In genomic region chr3:30995899-30996687, GRCm38 (mm10) we compare ENCODE assay signal across 8 mouse cellular contexts. TPM values are rescaled to one million over a fixed set of nuclear protein-coding genes. Genes with fewer than 3 reads are reported as not detected.
DNase-seq lines count a peak whose midpoint lies in the region; ATAC-seq and TF ChIP-seq lines count a peak whose summit lies in the region.

No protein-coding gene starts in this region.

- H3K9ac ChIP-seq in heart, embryonic 14.5 days (ENCODE audit: low read length), result peak overlapping the region; percentile 92
- peak overlapping the region; percentile 97 for H3K9ac ChIP-seq in lung, embryonic 16.5 days (ENCODE audit: low read length)
- peak overlapping the region; percentile 91 for H3K9ac ChIP-seq in stomach, embryonic 16.5 days (ENCODE audit: low read length)

- no peaks in the 10 kb centered on the region for H3K27me3 ChIP-seq in heart, embryonic 14.5 days (ENCODE audit: control insufficient read depth, insufficient read depth, low read length)
- no peaks in the 10 kb centered on the region for H3K27me3 ChIP-seq in C2C12 (ENCODE audit: control insufficient read depth, insufficient read depth, insufficient read length)
- no peaks in the 10 kb centered on the region for H3K27me3 ChIP-seq in hindbrain, embryonic 10.5 days (ENCODE audit: insufficient read depth, poor library complexity, severe bottlenecking)
- H3K27me3 ChIP-seq in lung, embryonic 16.5 days (ENCODE audit: control insufficient read depth, insufficient read depth, low read depth, low read length), result no peaks in the 10 kb centered on the region
- no peaks in the 10 kb centered on the region for H3K27me3 ChIP-seq in stomach, embryonic 16.5 days (ENCODE audit: control insufficient read depth, insufficient read depth, low read length)

- H3K4me1 ChIP-seq in heart, embryonic 14.5 days (ENCODE audit: control insufficient read depth in 2 of 2, insufficient read depth in 2 of 2, low read length in 2 of 2), result peaks cover 4 to 25% of the 10 kb centered on the region in 2 experiments; a peak in 3 of 4 replicates
- peaks cover 32% of the 10 kb centered on the region for H3K4me1 ChIP-seq in hindbrain, embryonic 10.5 days (replicated peaks)
- peaks cover 24% of the 10 kb centered on the region for H3K4me1 ChIP-seq in lung, embryonic 16.5 days (replicated peaks; ENCODE audit: control insufficient read depth, insufficient read depth, low read length)
- peaks cover 28% of the 10 kb centered on the region for H3K4me1 ChIP-seq in stomach, embryonic 16.5 days (ENCODE audit: control insufficient read depth, insufficient read depth, low read length)

- peaks cover 56% of the 10 kb centered on the region for H3K79me2 ChIP-seq in C2C12 (ENCODE audit: control insufficient read depth, insufficient read depth)

- peak overlapping the region; percentile 93 to 96 for H3K4me3 ChIP-seq in heart, embryonic 14.5 days (ENCODE audit: control insufficient read depth in 1 of 2, insufficient read depth in 1 of 2, low read depth in 1 of 2, low read length in 2 of 2)
- peak overlapping the region; percentile 73 for H3K4me3 ChIP-seq in C2C12 (ENCODE audit: insufficient read depth, poor library complexity, severe bottlenecking)
- H3K4me3 ChIP-seq in hindbrain, embryonic 10.5 days, result peak overlapping the region; percentile 81
- H3K4me3 ChIP-seq in lung, embryonic 16.5 days (ENCODE audit: low read length), result peak overlapping the region; percentile 94
- H3K4me3 ChIP-seq in stomach, embryonic 16.5 days (replicated peaks; ENCODE audit: low read length), result peak overlapping the region; percentile 93

- peak overlapping the region; percentile 71 to 91 for H3K27ac ChIP-seq in heart, embryonic 14.5 days (replicated peaks in 1 of 2; ENCODE audit: control insufficient read depth in 1 of 2, insufficient read depth in 1 of 2, low read depth in 2 of 2, low read length in 2 of 2)
- H3K27ac ChIP-seq in hindbrain, embryonic 10.5 days, result peak overlapping the region; percentile 96
- H3K27ac ChIP-seq in lung, embryonic 16.5 days (ENCODE audit: low read length), result peak overlapping the region; percentile 83
- H3K27ac ChIP-seq in stomach, embryonic 16.5 days (ENCODE audit: low read length), result peak overlapping the region; percentile 82

- TF ChIP-seq CTCF in C2C12 (IDR thresholded peaks at IDR 0.05; ENCODE audit: control insufficient read depth, insufficient read depth, insufficient read length), result no peak

- under 1% methylated on average over 41 of the region's 49 CpGs for WGBS in heart, embryonic 14.5 days
- 1% methylated on average over 49 of the region's 49 CpGs for WGBS in hindbrain, embryonic 10.5 days
- under 1% methylated on average over 44 of the region's 49 CpGs for WGBS in lung, embryonic 16.5 days
- WGBS in stomach, embryonic 16.5 days, result under 1% methylated on average over 49 of the region's 49 CpGs

- H3K36me3 ChIP-seq in heart, embryonic 14.5 days (ENCODE audit: control insufficient read depth, insufficient read depth, low read length), result no peaks in the 10 kb centered on the region
- H3K36me3 ChIP-seq in C2C12 (ENCODE audit: control insufficient read depth, insufficient read depth), result no peaks in the 10 kb centered on the region
- H3K36me3 ChIP-seq in hindbrain, embryonic 10.5 days, result no peaks in the 10 kb centered on the region
- no peaks in the 10 kb centered on the region for H3K36me3 ChIP-seq in lung, embryonic 16.5 days (ENCODE audit: control insufficient read depth, insufficient read depth, low read length)
- no peaks in the 10 kb centered on the region for H3K36me3 ChIP-seq in stomach, embryonic 16.5 days (ENCODE audit: control insufficient read depth, insufficient read depth, low read length)

- H3K4me2 ChIP-seq in heart, embryonic 14.5 days (ENCODE audit: low read length), result peak overlapping the region; percentile 87
- peak overlapping the region; percentile 63 for H3K4me2 ChIP-seq in lung, embryonic 16.5 days (ENCODE audit: low read depth, low read length)
- peak overlapping the region; percentile 77 for H3K4me2 ChIP-seq in stomach, embryonic 16.5 days (ENCODE audit: low read depth, low read length)

- H3K79me3 ChIP-seq in C2C12 (ENCODE audit: low read depth), result peaks cover 46% of the 10 kb centered on the region

- no peak for DNase-seq in heart, adult 9 months (ENCODE audit: low spot score in 2 of 2)
- DNase-seq in brain, adult 2 months (ENCODE audit: low read depth, low spot score), result peak; percentile 69
- DNase-seq in hindbrain, embryonic 10.5 days (ENCODE audit: low spot score), result no peak
- DNase-seq in testis, postnatal 14 days (ENCODE audit: low spot score), result no peak

- peak overlapping the region; percentile 96 for H3ac ChIP-seq in C2C12 (ENCODE audit: control insufficient read depth, insufficient read length, low read depth)

- no peaks in the 10 kb centered on the region for H3K9me3 ChIP-seq in heart, embryonic 14.5 days (ENCODE audit: control insufficient read depth, low read length)
- H3K9me3 ChIP-seq in hindbrain, embryonic 10.5 days, result no peaks in the 10 kb centered on the region
- H3K9me3 ChIP-seq in lung, embryonic 16.5 days (ENCODE audit: control insufficient read depth, low read length), result no peaks in the 10 kb centered on the region; the same call in 1 of the 2 replicates
- H3K9me3 ChIP-seq in stomach, embryonic 16.5 days (replicated peaks; ENCODE audit: control insufficient read depth, low read length), result no peaks in the 10 kb centered on the region

- ATAC-seq in heart, embryonic 14.5 days (ENCODE audit: insufficient number of reproducible peaks, insufficient read depth, low FRiP score, low read depth), result peak; percentile 5; the same call in 1 of the 2 replicates
- ATAC-seq in lung, embryonic 16.5 days (ENCODE audit: low read depth), result peak; percentile 24
- ATAC-seq in stomach, embryonic 16.5 days (ENCODE audit: insufficient read depth, low FRiP score), result no peak; the same call in none of the 2 replicates

TF ChIP-seq in C2C12, 6 proteins besides CTCF, POLR2A, EP300 and RAD21:
- TF ChIP-seq MYOD1 (IDR thresholded peaks at IDR 0.05; ENCODE audit: control insufficient read depth, insufficient read length, low read depth) (no peak), MAX (IDR thresholded peaks at IDR 0.05) (peak; percentile 34), MYOG (IDR thresholded peaks at IDR 0.05; ENCODE audit: control insufficient read depth, extremely low read depth, insufficient read length) (no peak), FOSL1 (IDR thresholded peaks at IDR 0.05; ENCODE audit: insufficient read depth, low read length, poor library complexity, severe bottlenecking) (no peak), USF1 (IDR thresholded peaks at IDR 0.05; ENCODE audit: low read depth) (no peak), CEBPB (IDR thresholded peaks at IDR 0.05; ENCODE audit: low read depth) (no peak)
TF ChIP-seq in C2C12: peak in this region for 1.

RNA-seq across cellular contexts. Expression of gene Prkci, which starts 0.5 kb away (rescaled TPM):
- polyA plus RNA-seq in heart, embryonic 14.5 days (2014; fragmentation: Nextera tagmentation; extraction: Ambion mirVana), result 18.4 and 21.1 TPM in 2 replicates
- 17.5 TPM for polyA plus RNA-seq in C2C12 (2012; fragmentation: generic; extraction: Trizol)
- 23.9 and 36.4 TPM in 2 replicates for polyA plus RNA-seq in hindbrain, embryonic 10.5 days (2016; fragmentation: Nextera tagmentation; extraction: Ambion mirVana)
- 51.0 and 53.2 TPM in 2 replicates for polyA plus RNA-seq in lung, embryonic 16.5 days (2015; fragmentation: Nextera tagmentation; extraction: Ambion mirVana)
- 40.3 and 41.9 TPM in 2 replicates for polyA plus RNA-seq in stomach, embryonic 16.5 days (2015; fragmentation: Nextera tagmentation; extraction: Ambion mirVana)

RNA-seq across cellular contexts. Expression of gene Phc3, which starts 26.9 kb away (rescaled TPM):
- polyA plus RNA-seq in heart, embryonic 14.5 days (2014; fragmentation: Nextera tagmentation; extraction: Ambion mirVana), result 6.6 and 7.2 TPM in 2 replicates
- 4.6 TPM for polyA plus RNA-seq in C2C12 (2012; fragmentation: generic; extraction: Trizol)
- polyA plus RNA-seq in hindbrain, embryonic 10.5 days (2016; fragmentation: Nextera tagmentation; extraction: Ambion mirVana), result 4.1 and 5.0 TPM in 2 replicates
- polyA plus RNA-seq in lung, embryonic 16.5 days (2015; fragmentation: Nextera tagmentation; extraction: Ambion mirVana), result 6.7 and 7.2 TPM in 2 replicates
- polyA plus RNA-seq in stomach, embryonic 16.5 days (2015; fragmentation: Nextera tagmentation; extraction: Ambion mirVana), result 6.2 and 6.8 TPM in 2 replicates
